Mouse (Mus musculus) limb, embryonic 10.5 days (tissue): ENCODE results near the gene Cyp46a1. TPM values are rescaled to one million over a fixed set of nuclear protein-coding genes. Genes with fewer than 3 reads are reported as not detected.

Experiments
- DNase-seq: peaks from one replicate; pipeline ENCODE4 v3.0.0-alpha.2; 2017; ENCODE audit warnings: low spot score
- H3K27ac ChIP-seq: fragments of 300-500 bp; sonication (generic); 2 replicates; pipeline ENCODE4 v1.5.1; 2016; ENCODE audit warnings: mild to moderate bottlenecking
- H3K27me3 ChIP-seq: fragments of 300-500 bp; sonication (generic); 2 replicates; pipeline ENCODE4 v1.6.1; 2016; ENCODE audit warnings: low read depth, mild to moderate bottlenecking; ENCODE audit not compliant: poor library complexity, severe bottlenecking
- H3K36me3 ChIP-seq: fragments of 300-500 bp; sonication (generic); 2 replicates; pipeline ENCODE4 v1.6.1; 2016; ENCODE audit warnings: mild to moderate bottlenecking, moderate library complexity
- H3K4me1 ChIP-seq: fragments of 300-500 bp; sonication (generic); 2 replicates; pipeline ENCODE4 v1.6.1; 2016
- H3K4me3 ChIP-seq: fragments of 300-500 bp; sonication (generic); 2 replicates; pipeline ENCODE4 v1.5.1; 2016; ENCODE audit warnings: mild to moderate bottlenecking, moderate library complexity
- H3K9me3 ChIP-seq: fragments of 300-500 bp; sonication (generic); replicated peaks from 2 replicates; pipeline ENCODE4 v1.6.1; 2016; ENCODE audit warnings: mild to moderate bottlenecking
- WGBS: fragments of 180-500 bp; shearing (Covaris S2); methylation state at CpG from one replicate; pipeline ENCODE4 v1.1.7; 2016; 5-methylcytosine and 5-hydroxymethylcytosine counted together
- polyA plus RNA-seq: library from polyadenylated mRNA; unstranded; fragments of >200 nt; fragmentation: Nextera tagmentation; extraction: Ambion mirVana; gene quantifications from 2 replicates; pipeline ENCODE4 v1.2.1, GENCODE M21; 2016

Gene Cyp46a1
- polyA plus RNA-seq, 1 experiment from 2014 or later, result 2.0 TPM

- no peak overlapping the region for H3K27ac ChIP-seq
- no peaks in the 10 kb centered on the region for H3K36me3 ChIP-seq
- no peaks in the 10 kb centered on the region for H3K27me3 ChIP-seq
- 92% methylated on average over 8 of the region's 8 CpGs for WGBS
- peaks cover 23% of the 10 kb centered on the region for H3K4me1 ChIP-seq
- DNase-seq, result no peak
- H3K4me3 ChIP-seq, result no peak overlapping the region
- no peaks in the 10 kb centered on the region for H3K9me3 ChIP-seq
These were observed 65.0 kb downstream of the Cyp46a1 start for GRCm38 (mm10) chr12:108399191-108399590.

- Histone ChIP-seq H3K9me3 (no peaks in the 10 kb centered on the region), H3K27ac (no peak overlapping the region)
- 78% methylated on average over 8 of the region's 8 CpGs for WGBS
These were observed 66.8 kb downstream of the Cyp46a1 start for GRCm38 (mm10) chr12:108400951-108401350.

DNA sequence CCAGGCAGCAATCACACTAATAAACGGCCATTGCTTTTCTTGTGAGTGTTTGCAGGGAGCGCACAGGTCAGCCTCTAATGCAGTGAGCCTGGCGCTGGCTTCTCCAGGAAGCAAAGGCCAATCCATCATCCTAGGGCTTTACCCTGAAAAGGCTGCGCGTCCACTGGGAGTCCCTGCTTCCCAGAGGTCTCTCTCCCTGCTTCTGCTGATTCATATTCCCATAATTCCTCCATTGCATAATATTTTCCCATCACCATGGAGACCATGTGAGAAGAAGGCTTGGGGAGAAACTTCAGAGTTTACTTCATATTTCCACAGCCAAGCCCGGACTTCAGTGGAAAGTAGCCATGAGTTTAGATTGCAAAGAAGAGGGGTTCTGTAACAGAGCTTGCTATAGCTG, 69.8 kb downstream of the Cyp46a1 start:
- Histone ChIP-seq H3K4me1 (peaks cover 24% of the 10 kb centered on the region), H3K9me3 (no peaks in the 10 kb centered on the region), H3K27ac (no peak overlapping the region), H3K36me3 (no peaks in the 10 kb centered on the region), H3K27me3 (no peaks in the 10 kb centered on the region), H3K4me3 (no peak overlapping the region)
- peak; percentile 45 for DNase-seq
- 57% methylated on average over 6 of the region's 6 CpGs for WGBS

More at GRCm38 (mm10) chr12:108400951-108401350, 66.8 kb downstream of the Cyp46a1 start:
- no peaks in the 10 kb centered on the region for H3K27me3 ChIP-seq
- no peaks in the 10 kb centered on the region for H3K36me3 ChIP-seq
- DNase-seq, result no peak
- H3K4me3 ChIP-seq, result no peak overlapping the region
- peaks cover 23% of the 10 kb centered on the region for H3K4me1 ChIP-seq

- Histone ChIP-seq H3K36me3 (no peaks in the 10 kb centered on the region), H3K4me1 (peaks cover 37% of the 10 kb centered on the region), H3K4me3 (no peak overlapping the region), H3K9me3 (no peaks in the 10 kb centered on the region), H3K27ac (no peak overlapping the region), H3K27me3 (peaks cover 16% of the 10 kb centered on the region; the same call in 1 of the 2 replicates)
- WGBS, result 62% methylated on average over 5 of the region's 5 CpGs
- DNase-seq, result no peak
These were observed 74.9 kb downstream of the Cyp46a1 start for GRCm38 (mm10) chr12:108409100-108409499.

- 61% methylated on average over 14 of the region's 14 CpGs for WGBS
- Histone ChIP-seq H3K9me3 (no peaks in the 10 kb centered on the region), H3K27ac (0 out of 2 replicates have a peak overlapping the region, but pooled peaks have one; percentile 46), H3K4me3 (no peak overlapping the region), H3K4me1 (peaks cover 34% of the 10 kb centered on the region), H3K27me3 (peaks cover 16% of the 10 kb centered on the region; the same call in 1 of the 2 replicates), H3K36me3 (no peaks in the 10 kb centered on the region)
- no peak for DNase-seq
These were observed 76.4 kb downstream of the Cyp46a1 start for GRCm38 (mm10) chr12:108410416-108411208.

Other genes starting within 250 kb of the Cyp46a1 start
- 71.4 and 76.9 TPM in 2 replicates for gene Setd3, start 155.1 kb upstream of the Cyp46a1 start, polyA plus RNA-seq
- gene Ccnk, start 154.8 kb upstream of the Cyp46a1 start, polyA plus RNA-seq, result 3.3 and 3.4 TPM in 2 replicates
- 5.4 and 6.2 TPM in 2 replicates for gene Ccdc85c, start 59.0 kb upstream of the Cyp46a1 start, polyA plus RNA-seq
- gene Hhipl1, start 28.1 kb upstream of the Cyp46a1 start, polyA plus RNA-seq, result 0.06 and 0.21 TPM in 2 replicates
- gene Eml1, start 36.6 kb downstream of the Cyp46a1 start, polyA plus RNA-seq, result 47.1 and 64.7 TPM in 2 replicates
- gene Evl, start 220.3 kb downstream of the Cyp46a1 start, polyA plus RNA-seq, result 50.3 and 50.7 TPM in 2 replicates